Mouse (Mus musculus): ENCODE data around the gene Fam219b. TPM values are rescaled to one million over a fixed set of nuclear protein-coding genes. Genes with fewer than 3 reads are reported as not detected.

Fam219b gene
- total and polyA plus RNA-seq, 2 experiments from 2014 or later: 8.0 to 9.2 TPM

DNA sequence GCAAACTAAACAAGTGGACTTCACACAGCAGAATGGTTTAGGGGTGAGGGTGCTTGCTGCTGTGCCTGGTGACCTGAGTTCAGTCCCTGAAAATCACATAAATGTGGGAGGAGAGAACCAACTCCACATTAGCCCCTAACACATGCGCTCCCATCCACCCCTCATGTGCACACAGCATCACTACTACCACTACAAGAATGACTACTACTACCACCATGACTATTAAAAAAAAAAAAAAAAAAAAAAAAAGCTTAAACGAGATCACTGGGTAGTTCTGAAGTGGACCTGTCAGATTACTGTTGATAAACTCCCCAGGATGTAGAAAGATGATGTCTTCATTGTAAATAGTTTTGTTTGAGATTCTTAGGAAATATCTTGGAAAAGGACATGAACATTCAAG, 22.2 kb downstream of the Fam219b start:
- Histone ChIP-seq H3K4me3 (ENCODE audit: low read depth, low read length) (no peak overlapping the region), H3K9me3 (replicated peaks; ENCODE audit: control insufficient read depth, low read length) (no peaks in the 10 kb centered on the region), H3K4me1 (ENCODE audit: control insufficient read depth, insufficient read depth) (peaks cover 32% of the 10 kb centered on the region), H3K9ac (replicated peaks; ENCODE audit: low read depth, low read length) (no peak overlapping the region), H3K36me3 (replicated peaks; ENCODE audit: control insufficient read depth, insufficient read depth, low read length) (no peaks in the 10 kb centered on the region), H3K27me3 (ENCODE audit: control insufficient read depth, insufficient read depth, low read length) (no peaks in the 10 kb centered on the region), H3K4me2 (ENCODE audit: low read depth, low read length) (no peak overlapping the region), H3K27ac (ENCODE audit: low read depth) (no peak overlapping the region)
- TF ChIP-seq EP300 (IDR thresholded peaks at IDR 0.05; ENCODE audit: low read depth): no peak
- TF ChIP-seq CTCF (IDR thresholded peaks at IDR 0.05; ENCODE audit: low read depth): no peak
- ATAC-seq (ENCODE audit: insufficient read depth, low read depth) (no peak), DNase-seq (ENCODE audit: low spot score) (no peak)
- WGBS: 70% methylated on average over 2 of the region's 2 CpGs

DNA sequence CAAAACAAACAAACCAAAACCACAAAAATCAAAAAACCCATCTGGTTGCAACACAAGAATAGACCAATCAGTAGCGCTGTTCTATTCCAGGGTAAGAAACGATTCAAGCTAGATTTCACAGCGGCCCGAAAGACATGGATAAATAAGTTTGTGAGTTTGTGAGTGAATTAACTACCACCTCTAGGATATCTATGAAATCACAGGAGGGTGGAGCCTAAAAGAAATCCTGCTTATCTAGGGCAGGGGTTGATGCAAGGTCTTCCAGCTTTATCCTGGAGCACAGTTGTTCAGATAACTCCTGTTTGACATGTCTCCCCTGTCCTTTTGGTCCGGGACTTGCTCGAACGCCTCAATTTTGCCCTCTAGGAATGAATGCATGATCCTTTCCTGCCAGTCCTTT, 22.9 kb downstream of the Fam219b start:
- Histone ChIP-seq H3K27me3 (ENCODE audit: control insufficient read depth, insufficient read depth, low read length) (no peaks in the 10 kb centered on the region), H3K9ac (replicated peaks; ENCODE audit: low read depth, low read length) (peak overlapping the region; percentile 61; the same call in 1 of the 2 replicates), H3K36me3 (replicated peaks; ENCODE audit: control insufficient read depth, insufficient read depth, low read length) (no peaks in the 10 kb centered on the region), H3K4me1 (ENCODE audit: control insufficient read depth, insufficient read depth) (peaks cover 32% of the 10 kb centered on the region), H3K4me2 (ENCODE audit: low read depth, low read length) (peak overlapping the region; percentile 81), H3K4me3 (ENCODE audit: low read depth, low read length) (peak overlapping the region; percentile 69), H3K27ac (ENCODE audit: low read depth) (peak overlapping the region; percentile 73), H3K9me3 (replicated peaks; ENCODE audit: control insufficient read depth, low read length) (no peaks in the 10 kb centered on the region)
- no peak for DNase-seq (ENCODE audit: low spot score)
- ATAC-seq (ENCODE audit: insufficient read depth, low read depth): no peak
- no peak for TF ChIP-seq EP300 (IDR thresholded peaks at IDR 0.05; ENCODE audit: low read depth)
- TF ChIP-seq CTCF (IDR thresholded peaks at IDR 0.05; ENCODE audit: low read depth): no peak
- 26% methylated on average over 7 of the region's 7 CpGs for WGBS

DNA sequence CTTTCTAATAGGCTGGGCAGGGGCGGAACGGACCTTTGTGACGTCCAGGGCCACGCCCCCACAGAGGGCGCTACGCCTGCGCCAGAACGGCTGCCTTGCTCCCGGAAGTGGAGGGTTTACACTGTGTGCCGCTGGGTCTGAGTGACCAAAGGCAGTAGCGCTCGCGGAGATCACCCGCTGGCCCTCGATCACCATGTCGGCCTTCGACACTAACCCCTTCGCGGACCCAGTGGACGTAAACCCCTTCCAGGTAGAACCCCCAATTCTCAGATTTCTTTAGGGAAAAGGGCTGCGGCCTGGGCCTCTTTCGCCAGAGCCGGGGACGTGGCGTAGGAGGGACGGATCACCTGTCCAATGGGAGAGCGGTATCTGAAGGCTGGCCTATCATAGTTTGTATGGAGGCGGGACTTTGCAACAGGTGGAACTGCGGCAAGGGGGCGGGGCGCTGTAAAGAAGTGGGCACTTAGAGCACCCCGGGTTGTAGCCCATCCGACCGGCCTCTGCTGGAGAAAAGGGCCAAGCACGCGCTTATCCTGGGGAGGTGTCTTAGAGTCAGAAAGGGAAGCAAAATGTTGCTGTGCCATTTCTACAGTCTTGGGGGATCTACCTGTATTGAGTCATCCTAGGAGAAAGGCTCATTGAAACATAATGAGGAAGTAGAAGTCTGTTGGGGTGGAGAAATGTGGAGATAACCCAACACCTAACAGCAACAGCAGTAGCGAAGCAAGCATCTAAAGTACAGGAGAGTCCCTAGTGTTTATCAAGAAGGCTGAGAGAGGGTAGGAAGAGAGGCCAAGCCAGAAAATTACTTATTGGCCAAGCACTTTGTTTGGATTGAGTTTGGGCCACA, 23.8 kb downstream of the Fam219b start, which contains the start of gene Scamp2:
Scamp2 (plus strand) TSS at position 83 of the 850 bp plus-strand sequence.
- H3K4me3 ChIP-seq (ENCODE audit: low read depth, low read length): peak within 1 kb of the TSS; percentile 69
- no peaks in the 10 kb centered on the region for H3K27me3 ChIP-seq (ENCODE audit: control insufficient read depth, insufficient read depth, low read length)
- peak within 1 kb of the TSS; percentile 81 for H3K4me2 ChIP-seq (ENCODE audit: low read depth, low read length)
- ATAC-seq (ENCODE audit: insufficient read depth, low read depth) (peak; percentile 98), DNase-seq (ENCODE audit: low spot score) (peak; percentile 93)
- TF ChIP-seq EP300 (IDR thresholded peaks at IDR 0.05; ENCODE audit: low read depth) (no peak), CTCF (IDR thresholded peaks at IDR 0.05; ENCODE audit: low read depth) (peak; percentile 32)
- peak within 1 kb of the TSS; percentile 61 for H3K9ac ChIP-seq (replicated peaks; ENCODE audit: low read depth, low read length)
- WGBS: 1% methylated on average over 37 of the region's 37 CpGs
- no peaks in the 10 kb centered on the region for H3K36me3 ChIP-seq (replicated peaks; ENCODE audit: control insufficient read depth, insufficient read depth, low read length)
- no peaks in the 10 kb centered on the region for H3K9me3 ChIP-seq (replicated peaks; ENCODE audit: control insufficient read depth, low read length)
- H3K4me1 ChIP-seq (ENCODE audit: control insufficient read depth, insufficient read depth): peaks cover 39% of the 10 kb centered on the region
- H3K27ac ChIP-seq (ENCODE audit: low read depth): peak within 1 kb of the TSS; percentile 73

DNA sequence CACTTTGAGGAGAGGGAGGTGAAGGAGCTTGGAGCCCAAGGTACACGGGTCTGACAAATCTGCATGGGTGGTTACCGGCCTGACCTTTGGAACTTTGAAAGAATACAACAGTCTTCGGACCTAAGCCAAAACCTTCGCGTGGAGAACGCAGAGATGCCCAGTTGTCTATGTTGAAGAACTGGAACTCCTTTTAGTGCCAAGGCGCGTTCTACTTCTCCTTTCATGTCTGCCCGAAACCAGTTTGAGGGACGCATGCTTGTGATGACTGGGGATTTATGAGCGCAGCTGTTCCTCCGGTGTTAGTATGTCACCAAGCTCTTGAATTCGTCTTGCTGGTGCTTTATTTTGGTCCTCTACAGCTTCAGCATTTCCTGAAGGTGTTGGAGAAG, 24.4 kb downstream of the Fam219b start:
- Histone ChIP-seq H3K27ac (ENCODE audit: low read depth) (0 out of 2 replicates have a peak overlapping the region, but pooled peaks have one; percentile 32), H3K4me3 (ENCODE audit: low read depth, low read length) (peak overlapping the region; percentile 69)
- DNase-seq (ENCODE audit: low spot score): no peak

GRCm38 (mm10) chr9:57562896-57563372, 25.6 kb downstream of the Fam219b start:
- Histone ChIP-seq H3K4me3 (ENCODE audit: low read depth, low read length) (no peak overlapping the region), H3K9me3 (replicated peaks; ENCODE audit: control insufficient read depth, low read length) (no peaks in the 10 kb centered on the region), H3K4me2 (ENCODE audit: low read depth, low read length) (peak overlapping the region; percentile 81), H3K27me3 (ENCODE audit: control insufficient read depth, insufficient read depth, low read length) (no peaks in the 10 kb centered on the region), H3K9ac (replicated peaks; ENCODE audit: low read depth, low read length) (0 out of 2 replicates have a peak overlapping the region, but pooled peaks have one; percentile 11), H3K4me1 (ENCODE audit: control insufficient read depth, insufficient read depth) (peaks cover 43% of the 10 kb centered on the region), H3K36me3 (replicated peaks; ENCODE audit: control insufficient read depth, insufficient read depth, low read length) (peaks cover 1% of the 10 kb centered on the region; the same call in 1 of the 2 replicates), H3K27ac (ENCODE audit: low read depth) (peak overlapping the region; percentile 78)
- WGBS: 50% methylated on average over 4 of the region's 4 CpGs
- peak; percentile 80 for TF ChIP-seq EP300 (IDR thresholded peaks at IDR 0.05; ENCODE audit: low read depth)
- TF ChIP-seq CTCF (IDR thresholded peaks at IDR 0.05; ENCODE audit: low read depth): no peak
- DNase-seq (ENCODE audit: low spot score) (peak; percentile 79), ATAC-seq (ENCODE audit: insufficient read depth, low read depth) (peak; percentile 22; the same call in 1 of the 2 replicates)

More for the DNA sequence above, 24.4 kb downstream of the Fam219b start:
- 70% methylated on average over 13 of the region's 13 CpGs for WGBS
- Histone ChIP-seq H3K4me1 (ENCODE audit: control insufficient read depth, insufficient read depth) (peaks cover 43% of the 10 kb centered on the region), H3K36me3 (replicated peaks; ENCODE audit: control insufficient read depth, insufficient read depth, low read length) (no peaks in the 10 kb centered on the region), H3K4me2 (ENCODE audit: low read depth, low read length) (peak overlapping the region; percentile 81), H3K9me3 (replicated peaks; ENCODE audit: control insufficient read depth, low read length) (no peaks in the 10 kb centered on the region), H3K9ac (replicated peaks; ENCODE audit: low read depth, low read length) (0 out of 2 replicates have a peak overlapping the region, but pooled peaks have one; percentile 11), H3K27me3 (ENCODE audit: control insufficient read depth, insufficient read depth, low read length) (no peaks in the 10 kb centered on the region)
- no peak for ATAC-seq (ENCODE audit: insufficient read depth, low read depth)
- TF ChIP-seq CTCF (IDR thresholded peaks at IDR 0.05; ENCODE audit: low read depth) (no peak), EP300 (IDR thresholded peaks at IDR 0.05; ENCODE audit: low read depth) (no peak)

All from heart, postnatal 0 days (tissue).